Mouse (Mus musculus): Measurements from ENCODE around the gene Smap1.

DNA sequence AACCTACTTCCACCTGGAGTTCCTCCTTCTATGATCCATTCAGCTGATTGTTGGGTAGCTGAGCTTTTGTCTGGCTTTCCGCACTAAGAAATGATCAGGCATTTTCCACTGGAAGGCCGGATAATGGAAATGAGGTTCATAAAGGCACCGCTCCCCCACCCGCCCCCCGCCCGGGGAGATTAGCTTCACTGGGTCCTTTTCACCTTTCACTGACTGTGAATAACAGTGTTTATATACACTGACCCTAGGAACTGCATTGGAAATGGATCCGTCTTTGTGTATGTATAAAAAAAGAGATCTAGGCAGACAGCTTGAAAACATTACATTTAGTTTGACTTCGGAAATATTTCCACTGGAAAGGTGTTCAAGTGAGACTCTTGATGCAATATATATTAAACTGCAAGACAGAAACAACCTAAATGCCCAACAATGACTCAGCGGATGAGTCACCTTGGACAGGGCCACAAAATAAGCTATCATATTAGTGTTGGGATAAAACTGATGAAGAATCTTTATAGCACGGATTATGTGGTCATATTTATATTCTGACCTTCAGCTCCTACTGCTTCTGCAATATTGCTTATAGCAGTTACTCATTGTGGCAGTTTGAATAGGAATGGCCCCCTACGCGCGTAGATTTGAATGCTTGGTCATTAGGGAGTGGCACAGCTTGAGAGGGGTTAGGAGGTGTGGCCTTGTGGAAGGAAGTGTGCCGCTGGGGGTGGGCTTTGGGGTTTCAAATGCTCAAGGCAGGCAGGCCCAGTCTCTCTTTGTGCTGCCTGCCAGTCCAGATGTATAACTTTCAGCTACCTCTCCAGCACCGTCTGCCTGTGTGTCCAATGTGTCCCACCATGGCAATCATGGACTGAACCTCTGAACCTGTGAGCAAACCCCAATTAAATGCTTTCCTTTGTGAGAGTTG is 26.9 kb upstream of the Smap1 start:
- no peak for TF ChIP-seq CTCF (IDR thresholded peaks at IDR 0.05; ENCODE audit: extremely low read depth, insufficient read depth, low read length)
- TF ChIP-seq POLR2A (IDR thresholded peaks at IDR 0.05; ENCODE audit: extremely low read depth, insufficient read depth, low read length), result no peak
